Mouse (Mus musculus): ENCODE measurements around the gene Lrrc40. TPM values are rescaled to one million over a fixed set of nuclear protein-coding genes. Genes with fewer than 3 reads are reported as not detected.

Gene Lrrc40
- total RNA-seq, 2 experiments from 2014 or later = 7.1 to 8.9 TPM

DNA sequence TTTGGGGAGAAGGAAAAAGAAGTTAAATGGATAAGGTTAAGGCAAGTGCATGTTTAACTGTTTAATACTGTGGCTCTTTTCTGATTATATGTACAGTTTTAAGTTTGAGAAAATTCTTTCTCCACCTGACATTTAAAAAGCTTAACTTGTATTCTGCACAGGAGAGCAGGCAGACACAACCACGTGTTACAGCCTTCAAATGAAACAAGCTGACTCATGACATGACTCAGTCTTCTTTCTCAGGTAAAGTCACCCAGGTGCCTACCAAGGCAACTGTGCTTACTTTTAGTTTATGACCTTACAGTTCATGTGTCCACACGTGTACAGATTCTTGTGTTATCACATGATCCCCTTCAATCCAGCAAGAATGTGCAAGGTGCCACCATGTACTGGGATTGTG lies 67.0 kb downstream of the Lrrc40 start:
- Histone ChIP-seq H3K27ac (no peak overlapping the region), H3K4me3 (no peak overlapping the region)
- intact Hi-C loops (cut with DNase I) = no loop called here
- TF ChIP-seq CTCF (IDR thresholded peaks at IDR 0.05) = no peak
- DNase-seq = no peak

DNA sequence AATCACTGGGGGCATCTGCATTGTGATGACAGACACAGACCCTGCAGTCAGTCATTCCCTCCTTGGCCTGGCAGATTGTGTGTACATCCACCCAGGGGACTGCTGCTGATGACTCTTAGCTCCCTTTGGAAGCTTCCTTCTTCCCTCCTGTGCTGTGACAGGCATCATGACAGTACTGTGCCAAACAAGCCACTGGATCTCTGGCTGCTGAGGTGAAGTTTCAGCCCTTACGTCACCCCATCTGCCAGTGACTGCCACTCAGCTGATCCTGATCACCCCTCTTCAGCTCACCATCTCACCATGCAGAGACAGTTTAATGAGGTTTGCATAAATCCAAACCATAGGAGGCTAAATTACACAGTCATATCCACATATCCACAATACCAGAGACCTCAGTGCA lies 68.8 kb downstream of the Lrrc40 start:
- DNase-seq = no peak
- no peak overlapping the region for H3K4me3 ChIP-seq
- no peak overlapping the region for H3K27ac ChIP-seq
- intact Hi-C loops (cut with DNase I) = no loop called here
- TF ChIP-seq CTCF (IDR thresholded peaks at IDR 0.05) = no peak

Other genes starting within 250 kb of the Lrrc40 start
- gene Cth, start 111.6 kb upstream of the Lrrc40 start, total RNA-seq (2021) = 1 to 10 TPM; 3.6 to 5.0 TPM
- 10 to 100 TPM; 25.4 to 30.0 TPM for gene Ankrd13c, start 89.4 kb upstream of the Lrrc40 start, total RNA-seq (2021)
- 10 to 100 TPM; 46.5 to 51.9 TPM for gene Srsf11, start within 50 bp of the Lrrc40 start, total RNA-seq (2021)